Mouse (Mus musculus): ENCODE data around the gene Gpr83.

DNA sequence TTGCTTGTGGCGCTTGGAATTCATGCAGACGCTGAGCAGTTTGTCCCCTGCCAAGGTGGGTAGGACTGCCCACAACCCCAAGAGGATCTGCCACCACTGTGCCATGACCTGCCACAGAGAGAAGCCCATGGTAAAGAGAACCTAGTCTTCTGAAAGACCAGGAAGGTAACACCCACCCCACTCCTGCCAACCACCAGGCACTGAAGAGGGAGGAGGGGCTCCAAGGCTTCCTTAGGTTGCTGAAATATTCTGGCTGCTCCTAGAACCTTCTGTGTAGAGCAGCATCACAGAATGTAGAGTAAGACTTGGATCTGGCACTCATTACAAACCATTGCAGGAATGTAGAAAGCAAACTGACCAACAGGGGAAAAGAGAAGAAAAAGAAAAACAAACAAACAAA lies 42.4 kb downstream of the Gpr83 start:
- TF ChIP-seq TCF3 (IDR thresholded peaks at IDR 0.05; ENCODE audit: insufficient read length, low read depth) (no peak), MAX (IDR thresholded peaks at IDR 0.05; ENCODE audit: low read depth) (no peak)
